Mouse (Mus musculus) gastrocnemius, postnatal 10 days (tissue): ENCODE results near the gene Ano1. TPM values are rescaled to one million over a fixed set of nuclear protein-coding genes. Genes with fewer than 3 reads are reported as not detected.

Experiments
- DNase-seq: peaks from one replicate; pipeline ENCODE4 v3.0.0; 2021; ENCODE audit warnings: mixed read lengths
- long read RNA-seq, 2 experiments: library from polyadenylated mRNA; stranded (forward); transcript quantifications; one replicate each; pipeline ENCODE4 v2.0.0; 2021
- total RNA-seq, 2 experiments: library from RNA; stranded (reverse); gene quantifications; 2 replicates each; pipeline ENCODE4 v1.2.3; 2021

The Ano1 gene
- total RNA-seq, result 10 to 100 TPM in 1 of 2 experiments, 1 to 10 TPM in 1; 8.6 to 11.6 TPM
- long read RNA-seq, experiment 1, full-length matches to known transcripts, result 1 of 4 reads
- long read RNA-seq, experiment 1, partial matches to known transcripts, result 2 of 4 reads
- long read RNA-seq, experiment 1, other reads (novel, unspliced or antisense), result 1 of 4 reads
- long read RNA-seq, experiment 2, partial matches to known transcripts, result 3 of 3 reads
- long read RNA-seq, experiment 2, other reads (novel, unspliced or antisense), result 0 of 3 reads

DNA sequence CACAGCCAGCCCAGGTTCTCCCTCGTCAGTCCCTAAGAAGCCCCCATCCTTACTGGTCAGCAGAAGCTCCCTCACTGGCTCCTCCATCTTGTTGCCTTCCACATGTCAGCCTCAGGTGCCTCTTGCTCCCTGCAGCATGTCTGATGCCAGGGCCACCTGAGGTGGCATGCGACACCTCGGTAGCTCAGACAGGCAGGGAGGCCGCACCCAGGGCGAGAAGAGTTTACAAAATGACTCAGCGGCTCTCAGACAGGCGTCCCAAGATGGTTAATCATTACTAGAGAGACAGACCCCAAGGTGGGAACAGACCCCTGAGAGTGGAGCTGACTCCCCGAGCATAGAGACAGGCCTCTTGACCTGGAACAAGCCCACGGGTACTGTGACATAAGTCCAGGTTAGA lies at the start of gene Ano1:
Gene Ano1, minus strand, starts transcription at position 142 of the 400 bp plus-strand sequence.
- DNase-seq, result no peak

DNA sequence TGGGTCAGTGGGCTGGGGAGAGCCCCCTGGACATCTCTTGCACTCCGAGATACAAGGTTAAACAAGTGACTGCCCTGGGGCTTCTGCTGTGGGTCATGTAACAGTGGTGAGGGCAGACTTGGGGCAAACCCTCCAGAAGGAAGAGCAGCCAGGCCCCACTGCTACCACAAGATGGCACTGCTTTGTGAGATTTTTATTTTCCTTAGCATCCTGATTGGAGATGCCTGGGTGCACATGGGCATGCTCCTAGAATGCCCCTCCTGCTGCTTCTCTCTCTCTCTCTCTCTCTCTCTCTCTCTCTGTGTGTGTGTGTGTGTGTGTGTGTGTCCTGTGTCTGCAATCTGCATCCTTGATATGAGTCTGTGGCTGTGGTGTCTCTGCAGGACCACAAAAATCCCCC lies 46.7 kb upstream of the Ano1 start:
- DNase-seq, result no peak

DNA sequence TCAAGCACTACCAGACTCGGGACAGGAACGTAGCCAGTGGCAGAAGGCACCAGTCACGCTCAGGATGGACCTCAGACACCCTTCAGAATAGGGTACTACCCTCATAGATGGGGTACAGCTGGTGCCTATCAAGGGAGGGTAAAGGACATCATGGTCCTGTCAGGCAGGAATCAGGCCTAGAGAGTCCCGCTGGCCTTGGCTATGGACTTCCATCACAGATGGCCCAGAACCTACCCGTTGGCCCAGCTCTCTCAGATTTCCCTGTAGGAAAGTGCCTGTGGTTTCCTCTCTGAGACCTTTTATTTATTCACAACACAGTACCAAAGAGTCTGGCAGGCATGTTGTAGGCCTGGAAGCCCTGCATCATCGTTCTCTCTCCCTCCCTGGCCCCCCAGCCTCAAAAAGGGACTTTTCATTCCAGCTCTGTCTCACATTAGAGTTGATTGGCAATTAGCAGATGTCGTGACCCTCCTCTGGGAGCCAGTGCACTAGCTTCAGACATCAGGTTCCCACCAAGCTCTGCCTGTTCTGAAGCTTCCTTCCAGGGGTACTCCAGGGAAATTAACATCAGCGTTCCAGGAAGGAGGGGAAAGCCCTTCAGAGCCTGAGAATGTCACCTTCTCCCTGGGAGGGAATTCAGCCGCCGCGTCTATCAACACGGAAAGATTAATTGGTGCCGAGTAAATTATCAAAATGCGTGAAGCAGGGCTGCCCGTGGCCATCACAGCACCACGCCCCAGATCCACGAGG lies 45.4 kb upstream of the Ano1 start:
- no peak for DNase-seq

DNA sequence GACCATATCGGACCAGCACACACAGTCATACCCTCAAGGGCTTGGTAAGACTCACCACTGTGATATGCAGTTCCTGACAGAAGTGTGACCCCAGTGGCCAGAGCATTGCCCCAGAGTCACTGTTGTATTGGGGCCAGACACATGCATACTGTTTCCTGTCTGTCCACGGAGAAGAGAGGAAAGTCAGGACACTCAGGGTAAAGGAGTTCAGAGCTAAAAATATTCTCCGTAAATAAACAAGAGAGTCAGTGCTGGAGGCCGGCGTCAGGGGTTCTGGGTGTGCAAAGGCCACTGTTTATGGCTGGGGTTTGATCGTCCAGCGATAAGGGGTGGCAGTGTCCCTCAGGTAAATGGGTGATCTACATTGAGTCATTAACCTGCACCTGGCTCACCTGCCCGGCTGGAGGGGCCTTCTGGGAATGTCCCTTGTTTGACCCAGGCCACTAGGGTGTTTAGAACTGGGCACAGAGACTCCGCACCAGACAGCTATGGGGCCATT lies 44.3 kb upstream of the Ano1 start:
- no peak for DNase-seq

DNA sequence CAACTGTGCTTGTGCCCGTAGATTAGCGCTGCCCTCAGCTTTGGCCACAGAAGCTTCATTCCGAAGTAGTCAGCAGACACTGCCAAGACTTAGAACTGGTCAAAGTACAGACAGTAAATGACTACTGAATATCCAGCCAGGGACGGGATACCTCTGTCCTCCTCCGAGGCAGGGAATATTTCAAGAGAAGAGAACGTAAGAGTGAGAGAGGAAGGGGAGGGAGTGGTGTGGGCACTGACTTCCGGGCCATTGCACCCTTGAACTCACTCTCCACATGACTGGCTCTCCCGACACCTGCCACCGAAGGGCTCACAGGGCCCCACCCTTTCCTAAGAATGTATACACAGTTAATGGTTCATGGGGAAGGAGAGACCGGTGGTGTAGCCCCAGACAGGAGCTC lies 41.5 kb upstream of the Ano1 start:
- no peak for DNase-seq

DNA sequence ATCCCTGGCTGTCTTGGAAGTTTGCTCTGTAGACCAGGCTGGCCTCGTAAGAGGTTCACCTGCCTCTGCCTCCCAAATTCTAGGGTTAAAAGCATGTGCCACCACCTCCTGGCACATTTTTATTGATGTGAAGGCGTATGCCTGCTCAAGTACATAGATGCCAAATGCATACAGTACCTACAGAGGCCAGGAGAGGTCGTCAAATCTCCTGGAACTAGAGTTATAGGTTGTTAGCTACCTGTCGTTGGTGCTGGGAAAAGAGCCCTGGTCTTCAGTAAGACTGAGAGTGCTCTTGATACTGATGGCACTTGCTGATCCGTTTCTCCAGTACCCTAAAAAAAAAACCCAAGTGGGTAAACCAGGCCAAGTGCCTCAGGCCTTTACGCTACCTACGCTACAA lies 39.7 kb upstream of the Ano1 start:
- no peak for DNase-seq

DNA sequence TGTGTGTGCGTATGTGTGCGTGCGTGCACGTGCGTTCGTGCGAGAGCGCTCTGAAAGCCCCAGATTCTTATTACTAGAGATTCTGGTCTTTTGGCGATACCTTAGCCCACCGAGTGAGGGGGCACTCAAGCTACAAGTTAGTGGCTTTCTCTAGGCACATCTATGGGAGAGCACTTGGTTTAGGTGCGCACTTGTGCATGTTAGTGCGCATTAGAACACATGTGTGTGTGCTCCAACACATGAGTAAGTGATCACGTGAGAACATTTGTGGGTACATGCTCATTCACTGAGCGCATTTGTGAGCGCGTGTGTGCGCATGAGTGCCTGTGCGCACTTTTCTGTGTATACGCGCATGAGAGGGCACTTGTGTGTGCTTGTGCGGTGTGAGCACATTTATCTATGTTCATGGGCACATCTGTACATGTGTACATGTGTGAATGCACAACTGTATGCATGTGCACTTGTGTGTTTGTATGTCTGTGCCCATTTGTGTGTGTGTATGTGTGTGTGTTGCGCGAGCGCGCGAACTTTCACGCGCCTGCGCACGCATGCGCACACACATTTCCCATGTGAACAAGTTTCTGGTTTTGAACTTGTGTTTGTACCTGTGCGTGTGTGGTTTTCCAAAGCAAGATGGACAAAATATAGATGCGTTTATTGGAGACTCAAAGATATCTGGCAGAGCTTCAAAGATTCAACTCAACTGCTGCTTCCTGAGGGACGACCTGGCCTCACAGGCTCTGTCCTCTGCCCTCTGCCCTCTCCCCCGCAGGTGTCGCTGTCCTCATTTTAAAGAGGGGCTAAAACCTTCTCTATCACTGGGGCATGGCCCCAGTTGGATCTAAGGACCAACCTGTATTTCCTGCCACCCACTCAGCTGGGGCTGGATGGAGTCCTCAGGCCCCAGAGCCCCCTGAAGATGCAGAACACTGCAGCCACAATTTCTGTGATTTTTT lies 38.1 kb upstream of the Ano1 start:
- no peak for DNase-seq

DNA sequence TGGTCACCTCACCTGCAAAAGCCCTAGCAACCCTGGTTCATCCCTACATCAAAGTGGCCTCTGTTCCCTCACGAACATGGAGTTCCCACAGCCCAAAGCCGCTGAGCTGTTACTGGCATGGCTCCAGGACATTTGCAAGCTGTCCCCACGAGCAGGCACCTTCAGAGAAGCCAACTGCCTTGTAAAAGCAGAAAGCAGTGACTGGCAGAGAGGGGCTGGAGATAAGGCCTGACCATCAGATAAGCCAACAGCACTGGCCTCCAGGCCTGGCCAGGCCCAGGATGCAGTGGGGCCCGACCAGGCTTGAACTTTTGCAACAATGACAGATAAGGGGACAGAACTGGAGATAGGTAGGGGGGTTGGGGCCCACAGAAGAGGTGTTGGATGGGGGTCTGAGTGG lies 36.9 kb upstream of the Ano1 start:
- DNase-seq, result no peak

DNA sequence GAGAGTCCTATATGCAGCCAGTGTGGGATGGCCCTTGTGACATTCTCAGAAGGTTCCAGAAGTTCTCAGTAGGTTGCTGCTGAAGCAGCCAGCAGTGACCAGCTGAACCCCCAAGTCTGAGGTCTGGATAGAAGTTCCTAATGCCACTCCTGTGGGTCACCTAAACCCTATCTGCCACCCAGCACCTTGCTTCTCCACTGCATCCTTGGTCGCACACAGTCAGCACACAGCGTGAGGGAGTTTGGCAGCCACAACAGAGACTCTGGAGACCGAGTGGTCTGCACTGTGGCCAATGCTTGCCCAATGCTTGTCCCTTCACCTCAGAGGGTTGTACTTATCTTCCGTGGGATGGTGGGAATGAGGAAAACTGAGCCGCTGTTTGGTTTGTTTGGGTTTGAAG lies 35.7 kb upstream of the Ano1 start:
- DNase-seq, result no peak

DNA sequence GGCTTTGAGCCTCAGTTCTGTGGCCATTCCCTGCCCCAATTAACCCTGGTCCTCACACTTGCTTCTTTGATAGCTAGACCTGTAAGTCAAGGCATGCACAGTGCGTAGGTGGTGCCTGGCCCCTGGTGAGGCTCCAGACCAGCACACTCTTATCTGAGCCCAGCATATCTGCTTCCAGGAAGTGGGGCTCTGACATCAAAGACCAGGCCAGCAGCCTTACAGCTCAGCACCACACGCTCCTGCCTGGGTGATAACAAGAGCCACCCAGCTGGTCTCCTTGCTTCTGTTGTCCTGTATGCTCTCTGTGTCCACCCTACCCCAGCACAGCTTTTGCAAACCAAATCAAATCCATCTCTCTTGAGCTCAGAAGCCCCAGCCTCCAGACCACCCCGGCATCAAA lies 34.8 kb upstream of the Ano1 start:
- DNase-seq, result no peak

DNA sequence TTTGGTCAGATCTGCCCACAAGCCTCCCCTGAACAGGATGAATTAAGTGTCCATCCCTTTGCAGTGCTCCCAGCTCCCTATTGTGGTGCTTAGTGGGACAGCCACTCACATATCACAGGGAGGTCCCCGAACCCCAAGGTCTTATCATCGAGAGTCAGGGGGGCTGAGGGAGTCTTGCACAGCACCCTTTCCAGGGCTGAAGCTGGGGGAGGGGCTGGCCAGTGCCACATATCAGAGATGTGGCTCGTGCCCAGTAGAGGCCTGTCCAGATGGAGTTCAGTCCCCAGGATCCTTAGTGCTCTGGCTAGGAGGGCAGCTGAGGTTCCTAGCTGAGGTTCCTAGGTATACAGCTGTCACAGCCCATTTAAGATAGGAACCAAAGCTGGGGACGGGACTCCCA lies 32.4 kb upstream of the Ano1 start:
- DNase-seq, result no peak

DNA sequence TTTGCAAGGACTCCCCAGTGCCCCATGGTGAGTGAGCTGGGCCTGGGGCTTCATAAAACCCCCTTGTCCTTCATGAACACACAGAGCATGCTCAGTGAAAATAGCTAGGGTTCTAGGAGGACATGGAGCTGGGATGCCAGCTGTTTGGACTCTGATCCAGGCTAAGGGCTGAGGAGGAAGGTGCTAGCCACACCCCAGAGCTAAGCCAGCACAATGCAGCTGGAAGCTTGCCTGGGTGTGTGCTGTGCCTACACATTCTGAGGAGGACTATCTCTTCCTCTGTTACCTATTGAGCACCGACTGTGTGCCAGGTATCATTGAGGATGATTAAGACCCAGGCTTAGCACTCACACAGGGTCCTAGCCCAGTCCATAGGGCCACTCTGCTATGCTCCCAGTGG lies 30.6 kb upstream of the Ano1 start:
- DNase-seq, result no peak

DNA sequence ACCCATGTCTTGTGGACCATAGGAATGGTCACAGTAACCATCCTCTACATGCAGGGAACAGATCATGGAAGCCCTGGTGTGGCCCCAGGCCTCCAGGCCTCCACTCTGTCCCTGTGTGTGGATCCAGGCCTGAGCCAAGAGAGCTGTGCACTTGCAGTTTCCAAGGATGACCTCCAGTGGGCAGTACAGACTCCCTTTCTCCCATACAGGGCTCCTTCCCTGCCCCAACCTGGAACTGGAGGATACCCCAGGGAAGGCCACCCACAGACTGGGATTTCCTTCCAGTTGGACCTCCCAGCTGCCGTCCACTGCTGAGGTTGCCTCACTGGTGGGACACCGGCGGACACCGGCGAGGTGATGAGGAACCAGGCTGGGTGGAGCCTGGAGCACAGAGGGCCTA lies 29.6 kb upstream of the Ano1 start:
- peak; percentile 15 for DNase-seq

DNA sequence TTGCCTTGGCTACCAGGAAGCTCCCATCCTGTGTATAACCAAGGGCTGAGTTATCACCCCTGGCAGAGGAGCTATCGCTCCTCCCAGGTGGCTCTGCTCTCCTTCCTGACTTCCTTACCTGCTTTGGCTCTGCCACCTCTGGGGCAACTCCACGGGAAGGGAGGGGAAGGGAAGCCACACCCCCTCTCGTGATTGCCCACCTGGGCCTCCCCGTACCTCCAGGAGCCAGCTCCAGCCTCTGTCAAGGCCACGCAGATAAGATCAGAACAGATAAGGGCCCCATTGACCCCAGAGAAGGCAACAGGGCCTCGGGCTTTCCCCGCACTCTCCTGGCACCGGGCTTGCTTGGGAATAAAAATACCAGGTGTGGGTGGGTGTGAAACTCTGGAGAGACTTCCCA lies 28.4 kb upstream of the Ano1 start:
- DNase-seq, result no peak

DNA sequence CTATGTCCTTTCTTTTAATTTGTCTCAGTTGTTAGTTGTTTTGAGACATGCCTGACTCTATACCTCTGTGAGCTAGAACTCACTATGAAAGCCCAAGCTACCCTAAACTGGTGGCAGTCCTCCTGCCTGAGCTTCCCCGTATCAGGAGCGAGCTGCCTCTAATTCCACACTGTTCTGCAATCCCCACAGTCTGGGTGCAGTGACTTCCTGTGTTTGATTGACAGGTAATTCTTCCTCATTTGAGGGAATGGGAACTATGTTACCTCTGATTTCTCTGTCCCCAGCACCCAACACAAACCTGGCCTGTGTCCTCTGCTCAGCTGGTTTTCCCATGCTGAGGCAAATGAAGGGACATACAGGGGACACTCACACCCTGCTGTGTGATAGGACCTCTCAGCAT lies 27.9 kb upstream of the Ano1 start:
- DNase-seq, result no peak

DNA sequence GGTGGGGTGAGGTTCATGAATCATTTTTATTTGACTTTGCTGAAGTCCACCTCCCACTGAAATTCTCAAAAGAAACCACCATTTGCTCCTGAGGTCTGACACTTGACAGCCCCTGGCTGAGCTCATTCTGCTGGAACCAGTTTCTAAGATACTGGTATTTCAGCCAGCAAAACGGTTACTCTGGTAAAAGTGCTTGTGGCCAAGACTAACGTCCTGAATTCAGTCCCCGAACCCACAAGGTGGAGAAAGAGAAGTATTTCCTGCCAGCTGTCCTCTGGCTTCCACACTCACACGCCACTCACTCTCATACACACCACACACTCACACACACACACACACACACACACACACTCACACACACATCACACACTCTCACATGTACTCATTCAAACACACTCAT lies 26.0 kb upstream of the Ano1 start:
- DNase-seq, result no peak

DNA sequence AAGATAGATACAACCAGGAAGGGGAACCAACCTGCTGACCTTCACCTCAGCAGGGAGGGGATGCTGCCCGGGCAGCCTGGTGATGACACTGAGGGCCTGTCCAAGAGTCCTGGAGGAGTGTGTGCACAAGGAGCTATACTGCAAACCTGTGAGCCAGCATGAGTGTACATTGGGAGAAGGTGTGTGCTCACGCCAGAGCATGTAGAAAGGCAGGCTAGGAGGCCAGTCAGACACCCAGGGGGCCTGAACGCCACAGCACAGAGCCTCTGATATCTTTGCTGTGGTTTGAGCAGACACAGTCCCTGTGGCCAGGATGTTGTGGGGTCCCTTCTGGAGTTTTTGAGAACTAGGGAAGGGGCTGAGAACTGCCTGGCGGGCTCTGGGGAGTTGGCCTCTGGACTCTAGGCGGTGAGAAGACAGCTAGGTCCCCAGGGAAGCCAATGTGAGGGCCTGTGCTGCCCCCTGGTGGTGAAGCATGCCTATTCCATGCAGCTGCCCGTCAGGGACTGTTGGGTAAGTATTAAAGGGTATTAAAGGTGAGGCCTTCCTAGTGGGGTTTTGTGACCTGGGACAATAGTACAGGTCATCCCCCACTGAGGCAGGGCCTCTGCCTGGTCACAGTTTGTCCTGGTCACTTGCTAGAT lies 24.2 kb upstream of the Ano1 start:
- peak; percentile 91 for DNase-seq

DNA sequence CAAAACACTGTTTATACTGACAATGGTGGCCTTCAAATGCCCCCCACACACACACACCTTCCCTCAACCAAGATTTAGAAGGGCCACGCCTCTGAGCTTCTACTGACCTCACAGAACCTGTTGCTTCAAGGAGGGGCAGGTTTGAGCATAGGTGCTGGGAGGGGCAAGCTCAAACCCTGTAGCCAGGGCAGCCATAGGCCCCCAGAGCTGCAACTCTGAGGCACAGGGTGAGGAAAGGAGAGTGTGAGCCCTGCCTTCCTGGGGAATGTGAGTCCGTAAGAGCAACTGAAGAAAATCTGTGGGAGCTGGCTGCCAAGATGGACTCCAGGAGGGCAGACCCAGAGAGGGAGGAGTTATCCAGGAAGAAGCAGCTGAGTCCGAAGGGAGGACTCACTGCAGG lies 23.4 kb upstream of the Ano1 start:
- no peak for DNase-seq

DNA sequence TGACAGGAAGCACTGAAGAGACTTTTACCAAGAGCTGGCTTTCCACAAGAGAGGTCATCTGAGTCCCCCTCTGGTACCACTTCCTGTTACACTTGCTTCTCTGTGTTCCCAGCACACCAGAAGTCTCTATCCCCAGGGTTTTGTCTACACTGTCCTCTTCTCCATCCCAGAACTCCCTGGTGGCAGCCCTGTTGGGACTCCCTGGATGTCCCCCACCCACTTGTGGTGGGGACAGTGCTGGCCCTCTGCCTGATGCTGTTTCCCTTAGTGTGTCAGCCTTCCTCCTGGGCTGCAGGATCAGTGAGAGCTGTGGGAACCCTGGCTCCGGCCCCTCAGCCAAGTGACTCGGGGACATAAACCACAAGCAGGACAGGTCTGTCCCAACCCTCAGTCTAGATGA lies 22.5 kb upstream of the Ano1 start:
- DNase-seq, result no peak

DNA sequence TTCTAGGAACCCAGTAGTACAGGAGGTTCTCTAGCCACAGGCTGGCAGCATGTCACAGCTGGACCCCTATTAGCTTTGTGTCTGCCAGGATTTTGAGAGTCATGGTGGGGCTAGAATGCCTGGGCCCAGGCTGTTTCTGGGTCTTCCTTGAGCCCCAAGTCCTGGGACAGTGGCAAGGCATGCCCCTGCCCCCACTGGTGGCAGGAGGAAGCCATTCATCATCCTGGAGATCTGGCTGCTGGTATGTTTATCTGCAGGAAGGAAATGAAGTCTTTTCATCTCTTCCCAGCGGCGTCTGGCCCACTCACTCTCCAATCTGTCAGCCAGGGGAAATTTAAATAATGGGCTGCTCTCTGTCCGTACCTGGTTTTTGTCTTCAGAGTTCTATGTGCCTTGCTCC lies 18.3 kb upstream of the Ano1 start:
- DNase-seq, result no peak

DNA sequence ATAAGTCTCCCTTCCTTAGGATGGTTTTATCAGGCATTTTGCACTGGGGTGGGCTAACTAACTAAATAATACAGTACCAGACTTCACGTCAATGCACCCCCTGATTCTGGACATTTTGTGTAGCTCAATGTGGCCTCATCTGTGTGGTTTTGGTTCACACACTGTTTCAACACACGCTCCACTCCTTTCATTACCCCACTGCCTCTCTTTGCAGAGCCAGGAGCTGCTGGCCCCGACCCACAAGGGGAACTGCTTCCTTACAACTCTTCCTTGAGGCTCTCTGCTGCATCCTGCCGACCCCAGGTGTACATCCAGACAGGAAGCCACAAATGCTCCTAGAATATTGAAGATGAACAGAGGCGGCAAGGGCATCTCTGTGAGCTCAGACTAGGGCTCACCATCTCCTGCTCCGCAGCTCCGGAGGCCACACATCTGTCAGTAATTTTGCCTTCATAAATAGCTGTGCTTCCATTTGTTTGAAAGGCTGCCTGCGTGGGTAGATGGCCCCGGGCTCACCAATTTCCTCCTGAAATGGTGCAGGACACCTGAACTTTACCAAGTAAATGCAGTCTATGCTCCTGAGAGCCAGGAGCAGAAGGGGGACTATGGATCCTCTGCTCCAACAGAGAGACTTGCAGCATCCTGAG lies 17.8 kb upstream of the Ano1 start:
- DNase-seq, result no peak

DNA sequence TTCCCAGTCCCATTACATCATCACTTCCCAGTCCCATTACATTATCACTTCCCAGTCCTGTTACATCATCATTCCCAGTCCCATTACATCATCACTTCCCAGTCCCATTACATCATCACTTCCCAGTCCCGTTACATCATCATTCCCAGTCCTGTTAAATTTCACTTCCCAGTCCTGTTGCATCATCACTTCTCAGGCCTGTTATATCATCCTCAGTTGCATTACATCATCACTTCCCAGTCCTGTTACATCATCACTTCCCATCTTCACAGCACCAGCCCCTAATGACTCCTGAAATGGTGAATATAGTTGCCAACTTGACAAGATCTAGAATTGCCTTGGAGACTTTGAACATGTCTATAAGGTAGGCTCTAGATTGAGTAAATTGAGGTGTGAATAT lies 17.1 kb upstream of the Ano1 start:
- no peak for DNase-seq
